Mouse (Mus musculus): ENCODE measurements around the gene Yipf4. TPM values are rescaled to one million over a fixed set of nuclear protein-coding genes. Genes with fewer than 3 reads are reported as not detected.

Gene Yipf4
- total and polyA plus RNA-seq, 3 experiments, result 28.9 to 77.7 (median 41.6) TPM

- no peaks in the 10 kb centered on the region for H3K27me3 ChIP-seq (replicated peaks)
- H3K9me3 ChIP-seq (replicated peaks; ENCODE audit: low read length), result no peaks in the 10 kb centered on the region
- H3K4me1 ChIP-seq (ENCODE audit: control insufficient read depth in 1 of 2, insufficient read depth in 2 of 2), result peaks cover 0 to 10% of the 10 kb centered on the region in 2 experiments; a peak in 2 of 4 replicates
- in situ Hi-C loops (cut with MboI; ENCODE audit: low pct_ligation_motif_present, low pct_unique_long_range_greater_than_20kb, low sequenced_read_pairs), result no loop called here
- no peak for DNase-seq (ENCODE audit: extremely low read depth)
- no peak overlapping the region for H3K27ac ChIP-seq (ENCODE audit: insufficient read depth, low read depth)
- H3K4me3 ChIP-seq (replicated peaks in 1 of 3; ENCODE audit: low read depth in 2 of 3, low read length in 2 of 3, poor library complexity in 1 of 3), result peak overlapping the region in 1 of 3 experiments; percentile 12
- no peaks in the 10 kb centered on the region for H3K36me3 ChIP-seq (replicated peaks in 1 of 2; ENCODE audit: control insufficient read depth in 1 of 2, insufficient read depth in 1 of 2, low read length in 1 of 2)
- H3K9ac ChIP-seq (ENCODE audit: insufficient read depth, low read depth), result peak overlapping the region; percentile 9; the same call in 1 of the 2 replicates
- dilution Hi-C loops (cut with MboI; ENCODE audit: extremely low pct_ligation_motif_present, extremely low pct_unique_long_range_greater_than_20kb, low sequenced_read_pairs), result no loop called here
- TF ChIP-seq POLR2A (IDR thresholded peaks at IDR 0.05; ENCODE audit: low read depth, low read length), result no peak
- TF ChIP-seq RAD21 (IDR thresholded peaks at IDR 0.05; ENCODE audit: low read depth, low read length), result no peak
- H3K4me2 ChIP-seq (ENCODE audit: insufficient read depth, low read depth, poor library complexity, severe bottlenecking), result peak overlapping the region; percentile 24
- no peaks in the 10 kb centered on the region for H3K79me2 ChIP-seq (replicated peaks; ENCODE audit: control insufficient read depth, extremely low read depth, insufficient read depth, poor library complexity, severe bottlenecking)
Measured at GRCm38 (mm10) chr17:74507934-74508333, 18.6 kb downstream of the Yipf4 start.

- peaks cover 0 to 10% of the 10 kb centered on the region in 2 experiments; a peak in 2 of 4 replicates for H3K4me1 ChIP-seq (ENCODE audit: control insufficient read depth in 1 of 2, insufficient read depth in 2 of 2)
- H3K9ac ChIP-seq (ENCODE audit: insufficient read depth, low read depth), result peak overlapping the region; percentile 9; the same call in 1 of the 2 replicates
- TF ChIP-seq POLR2AphosphoS2 (IDR thresholded peaks at IDR 0.05; ENCODE audit: low read depth, low read length), result no peak
- TF ChIP-seq PAX5 (IDR thresholded peaks at IDR 0.05; ENCODE audit: low read length), result no peak
- no peak for TF ChIP-seq BHLHE40 (IDR thresholded peaks at IDR 0.05; ENCODE audit: low read depth, low read length)
- TF ChIP-seq MAZ (IDR thresholded peaks at IDR 0.05; ENCODE audit: low read depth, low read length), result no peak
- TF ChIP-seq RCOR1 (conservative IDR thresholded peaks at IDR 0.05; ENCODE audit: low read depth, low read length), result no peak
- peak; percentile 83 for TF ChIP-seq POLR2A (IDR thresholded peaks at IDR 0.05; ENCODE audit: low read depth, low read length)
- no peak for TF ChIP-seq IRF4 (IDR thresholded peaks at IDR 0.05; ENCODE audit: low read depth, low read length)
- no peak for TF ChIP-seq CHD2 (IDR thresholded peaks at IDR 0.05; ENCODE audit: low read length)
- peak; percentile 92 for TF ChIP-seq TBP (conservative IDR thresholded peaks at IDR 0.05; ENCODE audit: low read depth, low read length)
- TF ChIP-seq MXI1 (IDR thresholded peaks at IDR 0.05; ENCODE audit: low read depth, low read length), result no peak
- TF ChIP-seq NELFE (IDR thresholded peaks at IDR 0.05; ENCODE audit: low read depth, low read length), result peak; percentile 74
- TF ChIP-seq GABPA (IDR thresholded peaks at IDR 0.05; ENCODE audit: insufficient replicate concordance, low read depth, low read length), result no peak
- no peak for TF ChIP-seq E2F4 (IDR thresholded peaks at IDR 0.05; ENCODE audit: insufficient replicate concordance, low read depth, low read length)
- 0 out of 2 replicates have a peak, but pooled peaks have one; percentile 25 for TF ChIP-seq ELF1 (IDR thresholded peaks at IDR 0.05; ENCODE audit: low read depth, low read length)
- H3K27me3 ChIP-seq (replicated peaks), result no peaks in the 10 kb centered on the region
- H3K9me3 ChIP-seq (replicated peaks; ENCODE audit: low read length), result no peaks in the 10 kb centered on the region
- H3K4me3 ChIP-seq (replicated peaks in 1 of 3; ENCODE audit: low read depth in 2 of 3, low read length in 2 of 3, poor library complexity in 1 of 3), result peak overlapping the region in 1 of 3 experiments; percentile 12
- no peaks in the 10 kb centered on the region for H3K36me3 ChIP-seq (replicated peaks in 1 of 2; ENCODE audit: control insufficient read depth in 1 of 2, insufficient read depth in 1 of 2, low read length in 1 of 2)
- peak overlapping the region; percentile 24 for H3K4me2 ChIP-seq (ENCODE audit: insufficient read depth, low read depth, poor library complexity, severe bottlenecking)
- no peak overlapping the region for H3K27ac ChIP-seq (ENCODE audit: insufficient read depth, low read depth)
- dilution Hi-C loops (cut with MboI; ENCODE audit: extremely low pct_ligation_motif_present, extremely low pct_unique_long_range_greater_than_20kb, low sequenced_read_pairs), result no loop called here
- H3K79me2 ChIP-seq (replicated peaks; ENCODE audit: control insufficient read depth, extremely low read depth, insufficient read depth, poor library complexity, severe bottlenecking), result no peaks in the 10 kb centered on the region
- peak; percentile 58 for DNase-seq (ENCODE audit: extremely low read depth)
- in situ Hi-C loops (cut with MboI; ENCODE audit: low pct_ligation_motif_present, low pct_unique_long_range_greater_than_20kb, low sequenced_read_pairs), result no loop called here
Measured at GRCm38 (mm10) chr17:74508600-74508999, 19.3 kb downstream of the Yipf4 start.
